Mouse (Mus musculus): Measurements from ENCODE around the gene Gdf3. TPM values are rescaled to one million over a fixed set of nuclear protein-coding genes. Genes with fewer than 3 reads are reported as not detected.

Gdf3 gene
- polyA plus RNA-seq, 1 experiment from 2014 or later, result not detected

DNA sequence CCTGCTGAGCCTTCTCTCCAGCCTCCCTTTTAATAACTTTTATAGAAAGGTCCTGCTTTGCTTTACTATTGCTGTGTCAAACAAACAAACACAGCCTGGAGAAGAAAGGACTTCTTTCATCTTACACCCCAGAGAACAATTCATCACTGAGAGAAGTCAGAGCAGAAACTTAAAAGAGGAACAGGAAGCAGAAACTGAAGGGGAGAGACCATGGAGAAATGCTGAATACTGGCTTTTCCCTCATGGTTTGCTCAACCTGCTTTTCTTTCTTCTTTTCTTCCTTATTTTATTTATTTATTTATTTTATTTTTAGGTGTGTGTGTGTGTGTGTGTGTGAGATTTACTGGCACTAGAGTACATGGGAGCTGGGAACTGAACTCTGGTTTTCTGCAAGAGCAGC, 5.6 kb downstream of the Gdf3 start:
- H3K27me3 ChIP-seq (ENCODE audit: control insufficient read depth, insufficient read depth, low read length), result no peaks in the 10 kb centered on the region
- DNase-seq (ENCODE audit: low spot score) (no peak), ATAC-seq (replicated peaks; ENCODE audit: insufficient number of reproducible peaks, low FRiP score, low TSS enrichment, low read depth) (no peak)

DNA sequence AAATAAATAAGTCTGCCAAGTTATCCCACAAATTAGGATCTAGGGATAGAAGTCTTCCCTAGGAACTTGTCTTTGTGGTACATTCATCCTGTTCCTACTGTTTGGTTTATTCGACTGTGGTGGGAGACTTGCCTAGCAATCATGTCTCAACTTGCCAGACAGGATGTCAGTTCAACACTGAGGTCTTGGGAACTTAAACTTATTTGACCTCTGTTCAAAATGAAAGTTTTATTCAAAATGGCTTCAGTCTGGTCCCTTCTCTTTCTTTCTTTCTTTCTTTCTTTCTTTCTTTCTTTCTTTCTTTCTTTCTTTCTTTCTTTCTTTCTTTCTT, 6.9 kb downstream of the Gdf3 start:
- Histone ChIP-seq H3K9ac (replicated peaks; ENCODE audit: low read length) (no peak overlapping the region; the same call in 1 of the 2 replicates), H3K4me2 (ENCODE audit: low read depth, low read length) (no peak overlapping the region), H3K27ac (replicated peaks; ENCODE audit: low read depth, low read length) (no peak overlapping the region), H3K4me3 (ENCODE audit: low read depth, low read length) (no peak overlapping the region), H3K27me3 (ENCODE audit: control insufficient read depth, insufficient read depth, low read length) (no peaks in the 10 kb centered on the region), H3K36me3 (replicated peaks; ENCODE audit: control insufficient read depth, insufficient read depth, low read depth, low read length) (no peaks in the 10 kb centered on the region), H3K4me1 (ENCODE audit: control insufficient read depth, insufficient read depth, low read length) (no peaks in the 10 kb centered on the region), H3K9me3 (replicated peaks; ENCODE audit: control insufficient read depth, low read length) (no peaks in the 10 kb centered on the region)
- DNase-seq (ENCODE audit: low spot score) (no peak), ATAC-seq (replicated peaks; ENCODE audit: insufficient number of reproducible peaks, low FRiP score, low TSS enrichment, low read depth) (no peak)
- WGBS, result 46% methylated on average over 1 of the region's 1 CpGs

More for the DNA sequence above, 5.6 kb downstream of the Gdf3 start:
- no peak overlapping the region for H3K4me2 ChIP-seq (ENCODE audit: low read depth, low read length)
- H3K9ac ChIP-seq (replicated peaks; ENCODE audit: low read length), result no peak overlapping the region
- H3K9me3 ChIP-seq (replicated peaks; ENCODE audit: control insufficient read depth, low read length), result no peaks in the 10 kb centered on the region
- H3K36me3 ChIP-seq (replicated peaks; ENCODE audit: control insufficient read depth, insufficient read depth, low read depth, low read length), result no peaks in the 10 kb centered on the region
- H3K4me3 ChIP-seq (ENCODE audit: low read depth, low read length), result no peak overlapping the region
- H3K27ac ChIP-seq (replicated peaks; ENCODE audit: low read depth, low read length), result no peak overlapping the region
- no peaks in the 10 kb centered on the region for H3K4me1 ChIP-seq (ENCODE audit: control insufficient read depth, insufficient read depth, low read length)

DNA sequence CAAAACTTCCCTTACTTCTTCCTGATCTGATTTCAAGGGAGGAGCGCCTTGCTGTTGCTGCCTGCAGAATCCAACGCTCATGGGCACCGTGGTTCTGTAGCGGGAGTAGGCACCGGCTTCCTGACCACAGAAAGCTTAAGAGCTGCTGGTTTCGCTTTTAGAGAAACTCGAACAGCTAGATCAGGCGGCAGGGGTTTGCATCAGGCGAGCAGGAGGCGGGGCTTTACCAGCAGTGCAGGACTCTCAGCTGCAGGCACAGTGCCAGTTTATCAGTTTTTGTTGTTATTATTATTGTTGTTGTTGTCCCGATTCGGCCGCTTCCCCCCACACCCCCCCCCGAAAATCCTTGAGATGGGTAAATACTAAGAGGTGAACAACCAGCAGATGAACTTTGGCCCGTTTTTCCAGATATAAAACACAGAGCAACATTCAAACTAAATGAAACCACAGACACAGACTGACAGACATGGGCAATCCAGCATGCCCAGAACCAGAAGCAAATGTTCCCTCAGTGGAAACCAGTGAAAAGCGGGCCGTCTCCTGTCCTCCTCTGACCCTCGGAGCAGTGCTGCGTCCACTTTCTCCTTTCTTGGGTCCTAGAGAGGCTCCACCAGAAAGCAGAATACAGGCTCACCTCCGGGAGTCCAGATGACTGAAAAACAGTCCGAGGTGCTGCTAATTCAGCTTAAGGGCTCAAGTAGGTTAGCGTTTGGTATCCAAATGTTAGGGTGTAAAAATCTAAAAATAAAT, 7.5 kb downstream of the Gdf3 start, which contains the start of gene Apobec1:
TSS of gene Apobec1 (minus strand) at position 203 of the 750 bp plus-strand sequence.
- 8% methylated on average over 22 of the region's 22 CpGs for WGBS
- Histone ChIP-seq H3K4me2 (ENCODE audit: low read depth, low read length) (peak within 1 kb of the TSS; percentile 44), H3K4me3 (ENCODE audit: low read depth, low read length) (peak within 1 kb of the TSS; percentile 30), H3K4me1 (ENCODE audit: control insufficient read depth, insufficient read depth, low read length) (no peaks in the 10 kb centered on the region), H3K36me3 (replicated peaks; ENCODE audit: control insufficient read depth, insufficient read depth, low read depth, low read length) (no peaks in the 10 kb centered on the region), H3K27ac (replicated peaks; ENCODE audit: low read depth, low read length) (no peak within 1 kb of the TSS), H3K9ac (replicated peaks; ENCODE audit: low read length) (peak within 1 kb of the TSS; percentile 54), H3K27me3 (ENCODE audit: control insufficient read depth, insufficient read depth, low read length) (no peaks in the 10 kb centered on the region), H3K9me3 (replicated peaks; ENCODE audit: control insufficient read depth, low read length) (no peaks in the 10 kb centered on the region)
- ATAC-seq (replicated peaks; ENCODE audit: insufficient number of reproducible peaks, low FRiP score, low TSS enrichment, low read depth) (peak; percentile 51; the same call in 1 of the 2 replicates), DNase-seq (ENCODE audit: low spot score) (peak; percentile 78)

DNA sequence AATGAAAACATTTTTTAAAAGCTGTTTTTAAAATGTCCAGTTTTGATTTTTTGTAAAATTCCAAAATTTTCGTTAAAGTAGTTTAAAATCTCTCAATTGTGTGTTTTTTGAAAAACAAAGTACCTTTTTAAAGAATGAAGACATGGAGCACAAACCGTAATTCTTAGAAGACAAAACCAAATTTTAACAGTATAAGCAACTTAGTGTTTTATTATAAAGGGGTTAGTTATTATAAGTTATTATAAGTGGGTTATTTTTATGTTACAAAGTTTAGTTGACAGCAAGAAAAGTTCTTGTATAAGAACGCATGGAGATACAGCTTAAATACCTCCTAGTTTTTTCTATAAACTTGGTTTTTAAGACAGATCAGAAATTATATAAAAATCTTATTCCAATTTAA, 8.3 kb downstream of the Gdf3 start:
- no peaks in the 10 kb centered on the region for H3K36me3 ChIP-seq (replicated peaks; ENCODE audit: control insufficient read depth, insufficient read depth, low read depth, low read length)
- WGBS, result 87% methylated on average over 3 of the region's 3 CpGs
- no peak overlapping the region for H3K9ac ChIP-seq (replicated peaks; ENCODE audit: low read length)
- no peak overlapping the region for H3K4me3 ChIP-seq (ENCODE audit: low read depth, low read length)
- no peak overlapping the region for H3K27ac ChIP-seq (replicated peaks; ENCODE audit: low read depth, low read length)
- ATAC-seq (replicated peaks; ENCODE audit: insufficient number of reproducible peaks, low FRiP score, low TSS enrichment, low read depth) (no peak), DNase-seq (ENCODE audit: low spot score) (no peak)
- peak overlapping the region; percentile 44; the same call in 1 of the 2 replicates for H3K4me2 ChIP-seq (ENCODE audit: low read depth, low read length)
- H3K27me3 ChIP-seq (ENCODE audit: control insufficient read depth, insufficient read depth, low read length), result no peaks in the 10 kb centered on the region
- H3K4me1 ChIP-seq (ENCODE audit: control insufficient read depth, insufficient read depth, low read length), result no peaks in the 10 kb centered on the region
- H3K9me3 ChIP-seq (replicated peaks; ENCODE audit: control insufficient read depth, low read length), result no peaks in the 10 kb centered on the region

DNA sequence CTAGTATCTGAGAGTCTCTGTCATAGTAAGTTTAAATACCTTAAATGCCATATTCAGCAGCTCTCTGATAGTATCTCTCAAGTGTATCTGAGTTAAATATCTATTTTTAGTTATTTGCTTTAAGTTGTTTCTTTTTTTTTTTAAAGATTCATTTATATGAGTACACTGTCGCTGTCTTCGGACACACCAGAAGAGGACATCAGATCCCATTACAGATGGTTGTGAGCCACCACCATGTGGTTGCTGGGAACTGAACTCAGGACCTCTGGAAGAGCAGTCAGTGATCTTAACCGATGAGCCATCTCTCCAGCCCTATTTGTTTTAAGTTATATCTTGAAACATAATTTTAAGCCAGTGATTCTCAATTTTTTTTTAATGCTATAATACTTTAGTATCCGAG, 8.9 kb downstream of the Gdf3 start:
- no peak overlapping the region for H3K9ac ChIP-seq (replicated peaks; ENCODE audit: low read length)
- no peaks in the 10 kb centered on the region for H3K9me3 ChIP-seq (replicated peaks; ENCODE audit: control insufficient read depth, low read length)
- no peak overlapping the region for H3K4me3 ChIP-seq (ENCODE audit: low read depth, low read length)
- H3K36me3 ChIP-seq (replicated peaks; ENCODE audit: control insufficient read depth, insufficient read depth, low read depth, low read length), result no peaks in the 10 kb centered on the region
- no peak overlapping the region for H3K27ac ChIP-seq (replicated peaks; ENCODE audit: low read depth, low read length)
- H3K4me2 ChIP-seq (ENCODE audit: low read depth, low read length), result no peak overlapping the region
- DNase-seq (ENCODE audit: low spot score), result no peak
- no peak for ATAC-seq (replicated peaks; ENCODE audit: insufficient number of reproducible peaks, low FRiP score, low TSS enrichment, low read depth)
- WGBS, result 91% methylated on average over 4 of the region's 4 CpGs
- H3K27me3 ChIP-seq (ENCODE audit: control insufficient read depth, insufficient read depth, low read length), result no peaks in the 10 kb centered on the region
- no peaks in the 10 kb centered on the region for H3K4me1 ChIP-seq (ENCODE audit: control insufficient read depth, insufficient read depth, low read length)

DNA sequence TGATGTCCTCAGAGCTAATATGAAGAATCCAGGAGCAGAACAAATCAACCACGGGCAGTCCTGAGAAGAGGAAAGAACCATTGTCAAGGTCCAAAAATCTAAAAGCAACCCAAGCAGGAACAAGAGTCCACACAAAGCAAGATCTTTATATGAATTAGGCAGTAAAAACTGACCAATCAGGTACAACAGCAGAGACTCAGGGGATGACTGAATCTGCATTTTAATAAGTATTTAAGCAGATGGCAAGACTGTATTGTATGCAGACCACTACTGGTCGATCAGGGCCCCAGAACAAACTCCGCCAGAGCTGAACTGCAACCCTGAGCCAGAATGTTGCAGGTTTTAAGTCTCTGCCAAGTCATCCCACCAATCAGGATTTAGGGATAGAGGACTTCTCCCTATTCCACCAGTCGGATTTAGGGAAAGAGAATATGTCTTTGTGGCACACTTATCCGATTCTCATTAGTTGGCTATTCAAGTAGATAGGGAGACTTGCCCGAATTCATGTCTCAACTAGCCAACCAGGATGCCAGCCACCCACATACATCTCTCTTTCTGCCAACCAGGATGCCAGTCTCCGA, 9.7 kb downstream of the Gdf3 start:
- no peaks in the 10 kb centered on the region for H3K36me3 ChIP-seq (replicated peaks; ENCODE audit: control insufficient read depth, insufficient read depth, low read depth, low read length)
- no peaks in the 10 kb centered on the region for H3K9me3 ChIP-seq (replicated peaks; ENCODE audit: control insufficient read depth, low read length)
- H3K9ac ChIP-seq (replicated peaks; ENCODE audit: low read length), result no peak overlapping the region
- 90% methylated on average over 7 of the region's 7 CpGs for WGBS
- no peak overlapping the region for H3K4me3 ChIP-seq (ENCODE audit: low read depth, low read length)
- H3K27ac ChIP-seq (replicated peaks; ENCODE audit: low read depth, low read length), result no peak overlapping the region
- H3K4me1 ChIP-seq (ENCODE audit: control insufficient read depth, insufficient read depth, low read length), result no peaks in the 10 kb centered on the region
- no peak for DNase-seq (ENCODE audit: low spot score)
- H3K27me3 ChIP-seq (ENCODE audit: control insufficient read depth, insufficient read depth, low read length), result no peaks in the 10 kb centered on the region
- ATAC-seq (replicated peaks; ENCODE audit: insufficient number of reproducible peaks, low FRiP score, low TSS enrichment, low read depth), result no peak
- H3K4me2 ChIP-seq (ENCODE audit: low read depth, low read length), result no peak overlapping the region

DNA sequence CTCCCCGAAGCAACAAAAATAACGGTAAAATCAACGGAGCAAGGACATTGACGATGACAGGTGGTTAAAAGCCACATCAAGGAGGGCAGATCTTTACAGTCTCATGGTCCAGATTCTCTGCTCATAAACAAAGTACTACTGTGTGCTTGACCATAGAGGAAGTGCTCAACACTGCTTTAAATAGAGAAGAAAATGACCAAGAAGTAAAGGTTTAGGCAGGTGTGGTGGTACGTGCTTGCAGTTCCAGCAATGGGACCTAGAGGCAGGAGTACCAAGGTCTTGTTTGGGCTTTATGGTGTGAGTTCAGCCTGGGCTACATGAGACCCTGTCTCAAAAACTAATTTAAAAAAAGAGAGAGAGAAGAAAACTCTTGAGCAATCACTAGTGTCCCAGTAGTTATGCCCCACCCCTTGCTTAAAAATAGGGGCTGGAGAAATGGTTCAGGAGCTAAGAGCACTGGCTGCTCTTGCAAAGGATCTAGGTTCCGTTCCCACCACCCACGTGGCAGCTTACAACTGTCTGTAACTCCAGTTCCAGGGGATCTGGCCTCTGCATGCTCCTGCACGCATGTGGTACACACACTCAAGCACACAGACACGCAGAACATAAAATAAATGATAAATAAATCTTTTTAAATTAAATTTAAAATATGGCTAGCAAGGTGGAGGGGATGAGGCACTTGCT, 10.7 kb downstream of the Gdf3 start:
- ATAC-seq (replicated peaks; ENCODE audit: insufficient number of reproducible peaks, low FRiP score, low TSS enrichment, low read depth), result no peak
- Histone ChIP-seq H3K4me3 (ENCODE audit: low read depth, low read length) (no peak overlapping the region), H3K4me2 (ENCODE audit: low read depth, low read length) (no peak overlapping the region), H3K36me3 (replicated peaks; ENCODE audit: control insufficient read depth, insufficient read depth, low read depth, low read length) (no peaks in the 10 kb centered on the region), H3K9ac (replicated peaks; ENCODE audit: low read length) (no peak overlapping the region), H3K9me3 (replicated peaks; ENCODE audit: control insufficient read depth, low read length) (no peaks in the 10 kb centered on the region), H3K27ac (replicated peaks; ENCODE audit: low read depth, low read length) (no peak overlapping the region), H3K4me1 (ENCODE audit: control insufficient read depth, insufficient read depth, low read length) (no peaks in the 10 kb centered on the region), H3K27me3 (ENCODE audit: control insufficient read depth, insufficient read depth, low read length) (no peaks in the 10 kb centered on the region)
- 91% methylated on average over 9 of the region's 9 CpGs for WGBS
- no peak for DNase-seq (ENCODE audit: low spot score)

DNA sequence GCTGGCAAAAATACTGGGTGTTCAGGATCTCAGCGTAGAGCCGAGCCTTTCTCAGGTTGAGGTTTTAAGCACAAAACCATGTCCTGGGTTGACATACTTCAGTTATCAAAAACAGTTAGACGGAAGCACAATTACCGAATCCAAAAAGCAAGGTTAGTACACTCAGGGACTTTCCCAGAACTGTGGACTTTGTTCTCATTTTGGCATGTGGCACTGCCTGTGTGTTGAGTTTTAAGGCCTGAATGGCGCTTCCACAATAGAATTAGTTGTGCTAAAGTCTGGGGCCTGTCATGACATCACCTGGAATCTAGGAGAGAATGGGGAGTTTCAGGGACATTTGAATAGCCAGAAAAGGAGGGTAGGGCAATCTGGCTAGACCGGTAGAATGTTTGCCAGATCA, 11.5 kb downstream of the Gdf3 start:
- Histone ChIP-seq H3K9me3 (replicated peaks; ENCODE audit: control insufficient read depth, low read length) (no peaks in the 10 kb centered on the region), H3K27me3 (ENCODE audit: control insufficient read depth, insufficient read depth, low read length) (no peaks in the 10 kb centered on the region), H3K36me3 (replicated peaks; ENCODE audit: control insufficient read depth, insufficient read depth, low read depth, low read length) (no peaks in the 10 kb centered on the region), H3K27ac (replicated peaks; ENCODE audit: low read depth, low read length) (no peak overlapping the region), H3K4me3 (ENCODE audit: low read depth, low read length) (no peak overlapping the region), H3K4me1 (ENCODE audit: control insufficient read depth, insufficient read depth, low read length) (no peaks in the 10 kb centered on the region), H3K9ac (replicated peaks; ENCODE audit: low read length) (no peak overlapping the region), H3K4me2 (ENCODE audit: low read depth, low read length) (no peak overlapping the region)
- no peak for ATAC-seq (replicated peaks; ENCODE audit: insufficient number of reproducible peaks, low FRiP score, low TSS enrichment, low read depth)
- WGBS, result 91% methylated on average over 6 of the region's 6 CpGs
- DNase-seq (ENCODE audit: low spot score), result no peak

Data from embryonic facial prominence, embryonic 11.5 days (tissue).